Mouse (Mus musculus): ENCODE measurements around the gene Tia1.

- TF ChIP-seq POLR2A (IDR thresholded peaks at IDR 0.05; ENCODE audit: borderline replicate concordance, insufficient read depth, low read length): no peak
- no peak for TF ChIP-seq CTCF (IDR thresholded peaks at IDR 0.05; ENCODE audit: borderline replicate concordance, insufficient read depth, low read depth, low read length)
These were observed 25.7 kb upstream of the Tia1 start for GRCm38 (mm10) chr6:86378341-86378740.

Data from cerebellum, adult 2 months (tissue).